Comparison of ENCODE assay signal across 1 mouse cellular context in the genomic region with DNA sequence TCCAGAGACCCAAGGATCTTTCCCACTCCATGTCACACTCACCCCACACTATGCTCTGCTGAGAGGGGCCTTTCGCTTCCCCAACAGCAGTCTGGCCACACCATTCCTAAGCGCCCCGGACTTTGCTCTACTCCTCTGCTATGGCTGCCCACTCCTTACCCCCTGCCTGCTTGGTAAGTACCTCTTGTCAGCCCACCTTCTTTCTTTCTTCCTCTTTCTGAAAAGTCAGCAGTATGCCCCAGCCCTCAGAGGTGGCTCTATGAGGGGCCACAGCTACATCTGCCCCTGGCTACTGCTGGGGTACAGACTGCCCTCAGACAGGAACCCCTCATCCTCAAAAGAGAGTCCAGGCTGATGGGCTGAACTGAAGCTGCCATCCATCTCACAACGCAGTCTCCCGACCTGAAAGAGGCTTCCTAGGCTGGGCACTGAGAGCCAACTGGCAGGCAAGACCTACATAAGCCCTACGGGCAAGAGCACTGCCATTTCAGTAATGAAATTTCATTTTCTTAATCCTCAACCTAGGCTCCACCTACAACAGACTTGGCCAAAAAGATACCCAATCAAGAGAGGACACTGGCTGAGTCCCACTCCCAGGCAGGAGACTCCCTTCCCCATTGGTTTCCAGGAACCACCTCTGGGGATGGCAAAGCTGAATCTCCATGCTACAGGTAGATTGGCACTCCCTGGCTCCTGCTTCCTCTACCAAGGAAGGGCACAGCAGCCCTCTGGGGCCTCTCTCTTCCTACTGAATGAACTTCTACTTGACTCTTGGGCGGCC.
TF ChIP-seq lines count a peak whose summit lies in the region.

No protein-coding gene starts in this region.

TF ChIP-seq in CH12.LX, 34 proteins besides CTCF, POLR2A, EP300 and RAD21:
- TF ChIP-seq USF1 (IDR thresholded peaks at IDR 0.05; ENCODE audit: low read depth, low read length), result no peak
- no peak for TF ChIP-seq ETS1 (conservative IDR thresholded peaks at IDR 0.05; ENCODE audit: low read depth, low read length)
- TF ChIP-seq GABPA (IDR thresholded peaks at IDR 0.05; ENCODE audit: insufficient replicate concordance, low read depth, low read length), result no peak
- no peak for TF ChIP-seq NRF1 (IDR thresholded peaks at IDR 0.05; ENCODE audit: low read depth, low read length)
- TF ChIP-seq BHLHE40 (IDR thresholded peaks at IDR 0.05; ENCODE audit: low read depth, low read length), result no peak
